Mouse (Mus musculus) heart, postnatal 4 days (tissue): ENCODE results near the gene Dnajc5g. TPM values are rescaled to one million over a fixed set of nuclear protein-coding genes. Genes with fewer than 3 reads are reported as not detected.

Experiments used
- DNase-seq: peaks from one replicate; pipeline ENCODE4 v3.0.0; 2021
- total RNA-seq, 2 experiments: library from RNA; stranded (reverse); gene quantifications; 2 replicates each; pipeline ENCODE4 v1.2.3; 2021

Dnajc5g gene
- total RNA-seq = not detected

- no peak for DNase-seq
Observed at GRCm38 (mm10) chr5:31105814-31106335, at the start of gene Dnajc5g. TSS of gene Dnajc5g (plus strand) at chr5:31106285.

GRCm38 (mm10) chr5:31069810-31070209 is 36.3 kb upstream of the Dnajc5g start:
- DNase-seq = no peak

GRCm38 (mm10) chr5:31071059-31071458 is 35.0 kb upstream of the Dnajc5g start:
- no peak for DNase-seq

- DNase-seq = no peak
Observed at GRCm38 (mm10) chr5:31071821-31072220, 34.3 kb upstream of the Dnajc5g start.

- DNase-seq = no peak
Observed at GRCm38 (mm10) chr5:31073176-31073575, 32.9 kb upstream of the Dnajc5g start.

GRCm38 (mm10) chr5:31076346-31076745 is 29.7 kb upstream of the Dnajc5g start:
- DNase-seq = no peak

- no peak for DNase-seq
Observed at GRCm38 (mm10) chr5:31080059-31080794, 25.9 kb upstream of the Dnajc5g start.

GRCm38 (mm10) chr5:31080795-31081164 is 25.3 kb upstream of the Dnajc5g start:
- DNase-seq = no peak

GRCm38 (mm10) chr5:31081386-31081785 is 24.7 kb upstream of the Dnajc5g start:
- peak; percentile 69 for DNase-seq

GRCm38 (mm10) chr5:31082355-31082754 is 23.7 kb upstream of the Dnajc5g start:
- peak; percentile 83 for DNase-seq

GRCm38 (mm10) chr5:31082935-31083625 is 23.0 kb upstream of the Dnajc5g start:
- DNase-seq = peak; percentile 37

- DNase-seq = no peak
Observed at GRCm38 (mm10) chr5:31083949-31084348, 22.1 kb upstream of the Dnajc5g start.

- DNase-seq = no peak
Observed at GRCm38 (mm10) chr5:31086606-31087005, 19.5 kb upstream of the Dnajc5g start.

GRCm38 (mm10) chr5:31087131-31087530 is 19.0 kb upstream of the Dnajc5g start:
- DNase-seq = no peak

- DNase-seq = no peak
Observed at GRCm38 (mm10) chr5:31092231-31092975, 13.7 kb upstream of the Dnajc5g start.

- DNase-seq = peak; percentile 40
Observed at GRCm38 (mm10) chr5:31093151-31094041, 12.7 kb upstream of the Dnajc5g start.

GRCm38 (mm10) chr5:31094100-31094798 is 11.8 kb upstream of the Dnajc5g start:
- DNase-seq = no peak

- DNase-seq = peak; percentile 78
Observed at GRCm38 (mm10) chr5:31094799-31095691, 11.0 kb upstream of the Dnajc5g start.

GRCm38 (mm10) chr5:31095711-31096480 is 10.2 kb upstream of the Dnajc5g start:
- DNase-seq = no peak
